Mouse (Mus musculus): ENCODE data around the gene Arhgap31.

- TF ChIP-seq CTCF (IDR thresholded peaks at IDR 0.05; ENCODE audit: low read depth) (no peak), EP300 (IDR thresholded peaks at IDR 0.05; ENCODE audit: low read depth) (no peak)
Measured at GRCm38 (mm10) chr16:38666016-38666415, 47.1 kb downstream of the Arhgap31 start.
